Mouse (Mus musculus) ES-Bruce4 (cell line): ENCODE results near the gene Pear1. TPM values are rescaled to one million over a fixed set of nuclear protein-coding genes. Genes with fewer than 3 reads are reported as not detected.

Source experiments
- H3K27ac ChIP-seq: 2 replicates; pipeline ENCODE4 v1.5.1; 2012; ENCODE audit warnings: low read length, inconsistent platforms; ENCODE audit not compliant: insufficient read depth
- H3K27me3 ChIP-seq: 2 replicates; pipeline ENCODE4 v1.6.1; 2012; ENCODE audit warnings: mild to moderate bottlenecking, low read length, inconsistent platforms; ENCODE audit not compliant: control insufficient read depth, poor library complexity, insufficient read depth, severe bottlenecking
- H3K36me3 ChIP-seq: 2 replicates; pipeline ENCODE4 v1.6.1; 2012; ENCODE audit warnings: inconsistent platforms, mild to moderate bottlenecking, low read length, moderate library complexity; ENCODE audit not compliant: control insufficient read depth, poor library complexity, insufficient read depth, severe bottlenecking
- H3K4me1 ChIP-seq: one replicate; pipeline ENCODE4 v1.8.1; 2011; ENCODE audit warnings: low read length; ENCODE audit not compliant: control insufficient read depth, insufficient read depth
- H3K4me3 ChIP-seq: 2 replicates; pipeline ENCODE4 v1.5.1; 2011; ENCODE audit warnings: low read depth, mild to moderate bottlenecking, low read length
- H3K9ac ChIP-seq: 2 replicates; pipeline ENCODE4 v1.6.1; 2012; ENCODE audit warnings: low read depth, mild to moderate bottlenecking, inconsistent platforms; ENCODE audit not compliant: poor library complexity, severe bottlenecking
- H3K9me3 ChIP-seq: replicated peaks from 2 replicates; pipeline ENCODE4 v1.6.1; 2012; ENCODE audit warnings: mild to moderate bottlenecking, low read length, inconsistent platforms; ENCODE audit not compliant: control insufficient read depth, poor library complexity, insufficient read depth, severe bottlenecking
- CTCF ChIP-seq: IDR thresholded peaks from one replicate; pipeline ENCODE4 v1.8.1; 2011; ENCODE audit warnings: low read depth, low read length
- EP300 ChIP-seq: IDR thresholded peaks from 2 replicates; pipeline ENCODE4 v1.6.1; 2011; ENCODE audit warnings: low read depth, low read length; ENCODE audit not compliant: insufficient read depth
- POLR2A ChIP-seq: IDR thresholded peaks from one replicate; pipeline ENCODE4 v1.8.1; 2011; ENCODE audit warnings: low read length; ENCODE audit not compliant: insufficient read depth
- polyA plus RNA-seq: library from polyadenylated mRNA; stranded (reverse); fragments of >200 nt; gene quantifications from 2 replicates; pipeline ENCODE4 v1.2.4, GENCODE M21; 2011; ENCODE audit warnings: low read depth; ENCODE audit not compliant: missing spikeins, insufficient read depth, insufficient read length

The Pear1 gene
- polyA plus RNA-seq, 1 experiment = 1.9 TPM

- no peak overlapping the region for H3K4me3 ChIP-seq
- H3K9me3 ChIP-seq = no peaks in the 10 kb centered on the region
- no peak overlapping the region for H3K9ac ChIP-seq
- no peak overlapping the region for H3K27ac ChIP-seq
- no peaks in the 10 kb centered on the region for H3K4me1 ChIP-seq
- no peak for TF ChIP-seq EP300
- TF ChIP-seq POLR2A = no peak
- TF ChIP-seq CTCF = no peak
- H3K27me3 ChIP-seq = no peaks in the 10 kb centered on the region
- no peaks in the 10 kb centered on the region for H3K36me3 ChIP-seq
These were observed 60.9 kb downstream of the Pear1 start for GRCm38 (mm10) chr3:87763202-87763601.

- Histone ChIP-seq H3K4me1 (no peaks in the 10 kb centered on the region), H3K36me3 (no peaks in the 10 kb centered on the region), H3K9me3 (no peaks in the 10 kb centered on the region), H3K27me3 (no peaks in the 10 kb centered on the region), H3K9ac (no peak overlapping the region), H3K4me3 (no peak overlapping the region), H3K27ac (no peak overlapping the region)
- TF ChIP-seq CTCF = no peak
These were observed 62.4 kb downstream of the Pear1 start for GRCm38 (mm10) chr3:87761408-87762375.

- H3K27ac ChIP-seq = no peak overlapping the region
These were observed 65.5 kb downstream of the Pear1 start for GRCm38 (mm10) chr3:87758641-87759040.

GRCm38 (mm10) chr3:87756488-87756887 is 67.6 kb downstream of the Pear1 start:
- no peak overlapping the region for H3K27ac ChIP-seq
- H3K36me3 ChIP-seq = no peaks in the 10 kb centered on the region
- H3K9me3 ChIP-seq = no peaks in the 10 kb centered on the region
- no peaks in the 10 kb centered on the region for H3K4me1 ChIP-seq
- H3K27me3 ChIP-seq = no peaks in the 10 kb centered on the region
- peak overlapping the region; percentile 15 for H3K4me3 ChIP-seq
- H3K9ac ChIP-seq = peak overlapping the region; percentile 20; the same call in 1 of the 2 replicates
- no peak for TF ChIP-seq POLR2A
- TF ChIP-seq EP300 = no peak
- TF ChIP-seq CTCF = no peak

More at GRCm38 (mm10) chr3:87758641-87759040, 65.5 kb downstream of the Pear1 start:
- H3K4me1 ChIP-seq = no peaks in the 10 kb centered on the region
- no peaks in the 10 kb centered on the region for H3K36me3 ChIP-seq
- no peak overlapping the region for H3K4me3 ChIP-seq
- no peaks in the 10 kb centered on the region for H3K27me3 ChIP-seq
- no peaks in the 10 kb centered on the region for H3K9me3 ChIP-seq
- no peak for TF ChIP-seq CTCF
- no peak overlapping the region for H3K9ac ChIP-seq

GRCm38 (mm10) chr3:87755964-87756363 is 68.1 kb downstream of the Pear1 start:
- Histone ChIP-seq H3K27ac (no peak overlapping the region), H3K9me3 (no peaks in the 10 kb centered on the region), H3K27me3 (no peaks in the 10 kb centered on the region), H3K9ac (peak overlapping the region; percentile 20; the same call in 1 of the 2 replicates), H3K4me3 (peak overlapping the region; percentile 15), H3K4me1 (no peaks in the 10 kb centered on the region), H3K36me3 (no peaks in the 10 kb centered on the region)
- peak; percentile 97 for TF ChIP-seq CTCF
- TF ChIP-seq EP300 = no peak
- no peak for TF ChIP-seq POLR2A

GRCm38 (mm10) chr3:87753829-87754228 is 70.3 kb downstream of the Pear1 start:
- Histone ChIP-seq H3K27me3 (no peaks in the 10 kb centered on the region), H3K9me3 (no peaks in the 10 kb centered on the region), H3K9ac (no peak overlapping the region), H3K4me3 (no peak overlapping the region), H3K27ac (no peak overlapping the region), H3K36me3 (no peaks in the 10 kb centered on the region), H3K4me1 (no peaks in the 10 kb centered on the region)
- no peak for TF ChIP-seq CTCF
- TF ChIP-seq EP300 = no peak
- no peak for TF ChIP-seq POLR2A
